Mouse (Mus musculus) cerebellum, postnatal 25 days (tissue): Measurements from ENCODE around the gene Ano4.
"Not testable (repeated sequence)": the region's sequence is repeated elsewhere in the genome, so short reads cannot be mapped to it uniquely, and the experiment has no call there.

Source experiments
- DNase-seq, 2 experiments: peaks; one replicate each; pipeline ENCODE4 v3.0.0; 2021; ENCODE audit warnings: mixed read lengths in 2 of 2

The Ano4 gene

DNA sequence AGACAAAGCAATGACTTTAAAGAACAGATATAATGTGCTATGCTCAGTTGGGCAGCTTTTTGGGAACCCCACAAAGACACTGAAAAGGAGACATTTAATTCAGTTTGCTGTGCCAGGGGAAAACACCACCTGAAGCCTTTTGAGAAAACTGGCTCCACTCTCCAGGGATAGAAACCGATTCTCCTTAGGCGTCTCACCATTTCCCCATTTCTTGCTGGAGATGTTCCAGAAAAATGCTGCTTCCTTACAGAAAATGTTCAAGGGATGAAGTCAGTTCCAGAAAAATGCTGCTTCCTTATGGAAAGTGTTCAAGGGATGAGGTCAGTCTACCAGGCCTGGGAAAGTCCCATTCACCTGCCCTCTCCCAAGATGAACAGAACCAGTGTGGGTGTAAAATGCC, 233.1 kb downstream of the Ano4 start:
- DNase-seq = no peak

DNA sequence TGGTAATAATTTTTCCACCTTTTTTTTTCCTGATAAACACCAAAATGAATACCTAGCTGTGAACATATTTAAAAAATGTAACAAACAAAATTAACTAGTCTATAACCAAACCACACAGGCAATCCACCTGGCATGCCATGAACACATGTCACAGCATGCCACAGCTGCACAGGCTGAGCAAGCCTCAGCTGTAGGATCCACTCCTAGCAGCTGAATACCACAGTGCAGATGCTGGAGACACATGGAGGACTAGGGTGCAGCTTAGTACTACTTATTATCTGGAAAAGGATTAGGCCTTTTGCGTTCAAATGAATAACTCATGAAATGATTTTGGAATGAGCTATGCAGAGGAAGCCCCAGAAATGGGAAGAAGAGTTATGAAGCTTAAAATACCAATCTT, 233.6 kb downstream of the Ano4 start:
- no peak for DNase-seq

DNA sequence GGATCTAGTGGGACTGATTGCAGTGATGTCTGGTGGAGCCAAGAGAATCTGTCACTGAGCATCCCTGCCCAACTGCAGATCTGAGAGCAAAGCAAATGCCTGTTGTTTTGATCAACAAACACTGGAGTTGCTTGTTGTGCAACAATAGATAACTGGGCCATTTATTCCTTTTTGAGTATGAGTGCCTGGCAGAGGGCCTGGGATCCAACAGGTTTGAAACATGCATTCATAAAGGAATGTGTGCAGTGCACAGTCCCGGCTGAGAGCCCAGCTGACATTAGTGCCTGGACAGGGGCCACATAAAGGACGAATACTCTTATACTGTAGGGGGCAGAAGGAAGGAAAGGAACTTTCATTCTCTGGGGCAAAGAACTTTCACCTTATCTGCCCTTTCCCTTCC, 241.0 kb downstream of the Ano4 start:
- DNase-seq = no peak

DNA sequence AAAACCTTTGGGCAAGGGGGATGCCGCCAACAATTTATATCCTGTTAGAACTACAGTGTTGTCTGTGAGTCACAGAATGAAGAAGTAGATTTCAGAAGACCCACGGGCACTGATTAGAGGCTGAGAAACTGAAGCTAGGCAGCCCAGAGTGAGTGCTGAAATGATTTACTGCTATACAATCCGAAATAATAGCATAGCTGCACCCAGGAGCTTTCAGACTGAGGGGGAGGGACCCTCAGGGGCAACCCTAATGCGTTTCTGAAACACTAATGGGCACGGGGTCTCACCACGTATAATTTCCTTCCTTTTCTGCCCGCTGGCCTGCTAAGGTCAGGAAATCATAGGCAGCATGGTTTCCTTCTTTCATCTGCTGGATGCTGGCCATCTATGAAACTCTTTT, 242.5 kb downstream of the Ano4 start:
- no peak for DNase-seq

DNA sequence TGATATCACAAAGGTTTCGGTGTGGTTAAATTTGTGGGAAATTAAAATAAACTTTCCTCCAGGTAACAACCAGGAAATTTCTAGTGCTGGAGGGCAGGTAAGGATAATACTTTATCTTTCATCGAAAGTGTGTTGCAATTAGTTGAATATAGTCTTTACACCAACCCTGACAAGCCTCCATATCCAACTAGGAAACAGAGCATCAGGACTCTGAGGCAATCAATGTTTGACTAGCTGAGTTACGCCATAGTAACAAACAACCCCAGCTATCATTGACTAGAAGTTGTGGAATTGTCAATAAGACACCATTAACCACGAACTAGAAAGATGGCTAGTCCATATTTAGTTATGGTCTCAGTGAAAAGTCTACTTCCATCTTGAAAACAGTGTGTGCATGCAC, 246.4 kb downstream of the Ano4 start:
- no peak for DNase-seq

DNA sequence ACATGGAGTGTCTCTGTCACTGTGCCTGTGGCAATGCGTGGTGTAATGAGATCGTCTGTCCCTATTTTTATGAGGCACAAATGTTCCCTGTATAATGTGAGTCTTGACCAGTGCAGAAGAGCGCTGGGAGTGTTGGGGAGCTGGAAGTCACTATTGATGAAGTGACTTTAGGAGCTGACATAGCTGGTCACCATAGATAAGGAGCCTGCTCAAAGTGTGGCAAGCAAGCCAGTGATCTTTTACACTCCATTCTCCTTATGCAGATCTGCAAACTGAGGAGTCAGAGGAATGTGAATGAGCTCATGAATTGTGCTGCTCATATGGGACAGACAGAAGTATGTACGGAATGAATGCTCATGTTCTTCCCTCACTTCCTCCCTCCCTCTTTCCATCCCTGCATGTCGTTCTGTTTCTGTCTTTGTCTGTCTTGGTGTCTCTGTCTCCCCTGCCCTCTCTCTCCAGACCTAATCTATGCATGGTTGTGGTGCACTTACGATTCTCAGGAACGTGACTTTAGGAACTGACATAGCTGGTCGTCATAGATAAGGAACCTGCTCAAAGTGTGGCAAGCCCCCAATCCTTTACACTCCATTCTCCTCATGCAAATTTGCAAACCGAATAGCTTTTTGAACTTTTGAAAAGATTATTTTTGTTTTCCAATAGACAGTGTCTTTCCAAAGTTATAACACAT, 252.1 kb downstream of the Ano4 start:
- DNase-seq = no peak

DNA sequence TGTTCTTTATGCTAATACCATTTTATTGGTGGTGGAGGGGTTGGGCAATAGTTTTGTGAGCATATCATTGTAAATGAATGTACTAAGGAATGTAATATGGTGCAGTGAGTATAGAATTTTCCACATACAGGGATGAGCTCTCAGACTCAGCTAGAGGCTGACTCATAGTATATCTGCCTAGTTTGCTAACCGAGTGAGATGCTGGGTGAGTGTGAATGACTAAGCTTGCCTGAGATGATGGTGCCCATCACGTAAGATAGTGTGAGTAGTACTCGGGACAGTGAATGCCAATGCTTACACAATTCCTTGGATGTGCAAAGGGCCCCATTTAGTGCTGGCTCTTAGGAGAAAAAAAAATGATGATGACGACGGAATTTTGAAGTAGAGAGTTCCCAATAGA, 267.1 kb downstream of the Ano4 start:
- DNase-seq = no peak

DNA sequence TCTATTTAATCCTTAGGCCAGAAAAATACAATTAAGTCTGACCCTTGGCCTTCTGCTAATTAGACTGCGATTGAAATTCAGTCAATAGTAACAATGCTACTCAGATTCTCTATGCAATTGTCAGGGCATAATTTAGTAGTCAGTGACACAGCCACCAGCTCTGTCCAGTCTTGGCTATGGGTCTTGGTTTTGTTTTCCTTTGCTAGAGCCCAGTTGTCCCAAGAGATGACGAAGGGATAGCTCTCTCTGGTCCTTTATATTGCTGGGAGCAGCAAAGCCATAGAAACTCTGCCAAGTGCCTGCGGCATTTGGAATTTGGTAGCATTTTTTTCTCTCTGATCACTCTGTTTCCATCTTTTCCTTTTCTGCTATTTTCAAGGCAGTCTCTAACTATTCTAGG, 288.7 kb downstream of the Ano4 start:
- no peak for DNase-seq

DNA sequence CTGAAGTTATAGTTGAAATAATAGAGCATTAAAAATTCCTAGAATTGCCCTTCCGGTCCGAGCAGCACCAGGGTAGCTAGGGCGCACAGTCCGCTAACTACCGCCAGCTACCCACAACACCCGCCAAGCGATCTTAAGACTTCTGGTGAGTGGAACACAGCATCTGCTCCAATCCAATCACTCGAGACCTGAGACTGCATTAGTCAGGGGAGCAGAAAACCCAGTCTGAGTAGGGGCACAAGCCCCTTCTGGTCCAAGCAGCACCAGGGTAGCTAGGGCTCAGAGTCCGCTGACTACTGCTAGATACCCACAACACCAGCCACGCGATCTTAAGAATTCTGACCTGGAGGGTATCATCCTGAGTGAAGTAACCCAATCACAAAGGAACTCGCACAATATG, 299.6 kb downstream of the Ano4 start:
- not testable (repeated sequence) for DNase-seq

DNA sequence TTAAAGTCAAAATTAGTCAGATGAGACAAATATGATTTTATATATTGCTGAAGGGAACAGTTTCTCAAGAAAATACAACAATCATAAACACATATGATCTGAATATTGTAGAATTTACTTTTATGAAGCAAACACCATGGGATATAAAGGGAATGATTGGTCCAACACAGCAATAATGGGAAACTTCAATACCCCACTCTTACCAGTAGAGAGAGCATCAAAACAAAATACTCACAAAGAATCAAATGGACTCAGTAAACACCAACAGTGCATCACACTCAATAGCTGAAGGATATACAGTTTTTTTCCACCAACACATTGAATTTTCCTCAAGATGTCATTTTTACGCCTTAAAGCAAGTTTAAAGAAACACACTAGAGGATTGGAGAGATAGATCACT, 300.4 kb downstream of the Ano4 start:
- no peak for DNase-seq

DNA sequence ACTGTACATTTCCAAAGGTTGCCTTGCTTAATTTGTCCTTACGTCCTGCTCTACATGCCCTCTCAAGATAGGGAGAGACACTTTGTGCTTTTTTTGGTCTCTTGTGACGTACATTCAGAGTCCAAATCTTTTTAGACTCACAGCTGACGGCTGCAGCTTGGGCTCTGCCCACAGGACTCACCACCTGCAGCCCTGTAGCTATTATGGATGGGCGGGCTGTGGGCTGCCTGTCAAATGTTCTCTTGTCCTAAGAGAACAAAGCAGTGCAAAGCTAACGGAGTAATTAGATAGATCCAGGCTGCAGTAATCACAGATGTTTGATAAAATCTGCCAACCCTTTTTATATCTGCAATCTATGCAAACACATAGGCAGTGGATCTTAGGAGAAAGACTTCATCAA, 325.6 kb downstream of the Ano4 start:
- no peak for DNase-seq

DNA sequence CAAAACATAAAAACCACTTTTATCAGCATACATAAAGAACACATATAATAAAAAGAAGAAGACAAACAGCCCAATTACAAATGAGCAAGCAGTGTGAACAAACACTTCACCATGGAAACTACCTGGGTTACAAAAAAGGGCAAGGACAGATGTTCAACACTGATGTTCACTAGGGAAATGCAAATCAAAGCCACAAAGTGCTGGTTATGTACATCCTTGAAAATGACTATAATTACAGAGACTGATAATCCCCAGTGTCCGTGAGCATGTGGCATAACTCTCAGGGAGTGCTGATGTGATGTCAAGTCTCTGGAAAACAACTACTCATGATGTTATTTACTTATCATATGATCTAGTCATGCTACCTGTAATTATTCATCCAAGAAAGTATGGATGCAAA, 336.3 kb downstream of the Ano4 start:
- DNase-seq = no peak

DNA sequence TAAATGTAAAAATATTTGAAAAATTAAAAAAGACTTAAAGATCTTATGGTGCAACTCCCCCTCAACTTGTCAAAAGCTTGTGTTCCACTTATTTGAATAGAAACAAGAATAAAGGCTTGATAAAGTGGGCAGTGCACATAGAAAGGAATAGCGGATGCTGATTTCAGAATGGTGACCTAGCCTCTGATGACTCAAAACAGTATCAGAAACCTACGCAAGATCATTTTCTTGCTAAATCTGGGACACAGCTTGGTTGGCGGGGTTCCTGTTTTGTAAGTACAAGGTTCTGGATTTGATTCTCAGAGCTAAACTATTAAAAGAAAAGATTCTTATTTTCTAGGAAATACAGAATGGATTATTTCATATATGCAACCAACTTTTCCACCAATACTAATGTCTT, 340.0 kb downstream of the Ano4 start:
- no peak for DNase-seq

DNA sequence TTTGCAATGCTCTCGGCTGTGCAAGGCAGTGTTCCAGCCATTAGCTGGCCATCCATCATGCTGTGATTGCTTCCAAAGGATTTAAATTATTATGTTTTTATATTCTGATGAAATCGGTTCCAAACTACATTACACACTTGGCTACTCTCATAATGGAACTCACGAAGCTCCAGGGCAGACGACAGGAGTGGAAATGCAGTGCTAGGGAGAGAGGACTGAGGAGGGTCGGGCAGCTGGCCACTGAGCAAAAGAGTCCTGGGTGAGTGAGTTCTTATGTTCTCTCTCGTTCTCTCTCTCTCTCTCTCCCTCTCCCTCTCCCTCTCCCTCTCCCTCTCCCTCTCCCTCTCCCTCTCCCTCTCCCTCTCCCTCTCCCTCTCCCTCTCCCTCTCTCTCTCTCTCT, 357.6 kb downstream of the Ano4 start:
- no peak for DNase-seq

DNA sequence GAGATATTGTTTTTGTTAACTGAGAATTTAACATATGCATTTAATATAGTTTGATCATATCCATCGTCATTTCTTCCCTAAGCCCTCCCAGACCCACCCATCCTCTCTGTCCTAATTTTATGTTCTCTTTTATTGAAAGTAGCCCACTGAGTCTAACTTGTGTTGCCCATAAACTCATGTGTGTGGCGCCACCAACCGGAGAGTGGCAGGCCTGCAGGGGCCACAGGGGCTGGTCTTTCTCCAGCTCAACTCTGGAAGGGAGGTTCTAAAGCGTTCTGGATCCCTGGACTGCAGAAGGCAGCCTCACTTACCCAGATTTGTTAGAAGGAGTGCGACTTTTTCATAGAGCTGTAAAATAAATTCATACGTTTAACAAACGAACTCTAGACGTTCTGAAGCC, 361.1 kb downstream of the Ano4 start:
- peak in 1 of 2 experiments; percentile 14 for DNase-seq

DNA sequence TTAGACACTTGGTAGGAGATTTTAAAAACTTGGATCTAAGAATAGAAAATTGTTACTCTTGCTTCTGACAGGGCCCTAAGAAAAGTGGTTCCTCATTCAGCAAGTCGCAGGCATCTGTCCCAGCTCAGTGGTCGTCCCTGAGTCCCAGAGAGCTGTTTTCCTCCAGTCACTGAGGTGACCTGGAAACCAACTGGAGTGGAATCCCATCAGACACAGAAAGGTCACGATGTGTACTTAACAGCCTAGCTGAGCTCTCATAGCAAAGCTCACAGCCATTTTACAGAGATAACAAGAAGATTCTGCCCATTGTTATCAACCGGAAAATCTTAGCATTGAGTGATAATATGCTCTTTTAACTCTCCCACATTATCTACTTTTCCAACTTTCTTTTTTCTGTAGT, 365.1 kb downstream of the Ano4 start:
- no peak for DNase-seq

DNA sequence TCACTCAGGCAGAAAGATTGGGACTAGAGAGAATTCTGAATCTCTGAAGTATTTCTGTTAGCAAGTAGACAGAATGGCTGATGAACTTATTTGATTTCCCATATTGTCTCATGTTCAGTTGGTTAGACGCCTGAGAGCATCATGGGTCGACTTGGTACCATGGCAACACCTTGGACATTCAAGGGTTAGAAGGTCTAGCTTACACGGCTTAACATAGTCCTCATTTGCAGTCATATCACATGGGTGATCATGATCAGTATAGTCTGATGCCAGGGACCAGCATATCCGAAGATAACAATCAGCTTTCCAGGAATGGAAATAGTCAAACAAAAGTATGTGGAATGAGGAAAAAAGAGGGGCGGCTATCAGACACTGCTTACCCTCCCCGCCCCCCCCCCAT, 365.6 kb downstream of the Ano4 start:
- no peak for DNase-seq

DNA sequence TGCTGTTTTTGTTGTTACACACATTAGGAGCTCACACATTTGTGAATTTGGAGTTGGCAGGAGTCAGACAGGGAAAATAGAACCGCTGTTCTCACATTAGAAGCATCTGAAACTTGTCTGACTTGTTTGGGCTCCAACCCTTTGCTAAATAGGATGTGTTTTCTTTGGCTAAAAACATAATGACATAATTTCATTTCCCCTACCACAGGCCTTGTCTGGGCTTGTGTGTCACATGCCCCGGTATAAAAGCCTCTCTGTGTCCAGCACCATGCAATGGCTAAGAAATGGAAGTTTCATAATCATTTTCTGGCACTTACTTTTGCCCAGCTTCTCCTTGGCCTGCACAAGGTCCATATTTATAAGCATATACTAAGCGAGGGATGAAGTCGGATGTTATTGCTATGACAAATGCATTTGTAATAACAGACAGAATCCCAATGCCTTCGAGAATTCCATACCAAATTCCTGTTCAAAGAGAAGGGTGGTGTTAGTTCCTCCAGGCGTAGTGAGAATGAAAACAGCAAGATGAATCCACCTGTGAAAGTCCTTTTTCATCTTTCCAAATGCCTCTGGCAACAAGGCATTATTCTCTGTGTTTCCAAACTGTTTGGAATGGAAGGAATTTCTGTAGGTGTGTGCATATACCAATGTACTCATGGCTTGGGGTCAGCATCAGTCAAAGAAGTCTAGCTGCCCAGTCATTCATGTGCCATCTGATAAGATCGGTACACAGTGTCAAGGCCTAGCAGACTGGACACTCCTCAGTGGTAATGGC, 373.4 kb downstream of the Ano4 start:
- no peak for DNase-seq

DNA sequence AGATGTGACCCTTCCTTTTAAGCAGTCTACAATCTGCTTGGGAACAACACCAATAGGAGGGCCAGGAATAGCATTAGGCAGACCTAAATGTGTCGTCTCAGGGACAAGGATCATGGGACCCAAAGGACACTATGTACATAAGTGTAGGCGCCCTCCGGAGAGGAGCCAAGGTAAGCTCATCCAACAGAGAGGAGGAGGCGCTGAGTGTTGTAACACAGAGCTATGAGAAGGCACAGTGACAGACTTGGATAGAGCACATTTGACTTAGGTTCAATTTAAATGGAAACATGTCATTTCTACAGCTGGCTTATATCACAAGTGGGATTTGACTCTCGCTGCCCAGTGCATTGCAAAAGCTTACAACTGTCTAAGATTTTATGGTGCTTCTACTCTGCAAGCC, 376.0 kb downstream of the Ano4 start:
- no peak for DNase-seq

DNA sequence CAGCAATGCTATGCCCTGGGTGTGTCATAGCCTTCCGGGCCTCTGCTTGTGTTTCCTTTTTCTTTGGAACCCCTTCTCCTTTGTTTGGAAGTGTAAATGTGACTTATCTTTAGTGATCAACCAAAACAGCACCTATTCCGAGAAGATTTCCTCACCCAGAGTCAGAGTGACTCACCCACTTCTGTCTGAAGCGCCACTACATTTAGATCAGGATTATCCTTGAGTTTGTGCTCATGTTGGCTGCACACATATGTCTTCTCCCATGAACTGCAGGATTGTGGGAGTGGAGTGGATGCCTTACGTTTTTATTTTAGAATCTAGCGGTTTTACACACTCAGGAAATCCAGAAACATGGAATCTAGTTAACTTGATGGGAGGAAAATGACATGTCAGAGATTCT, 383.8 kb downstream of the Ano4 start:
- no peak for DNase-seq

DNA sequence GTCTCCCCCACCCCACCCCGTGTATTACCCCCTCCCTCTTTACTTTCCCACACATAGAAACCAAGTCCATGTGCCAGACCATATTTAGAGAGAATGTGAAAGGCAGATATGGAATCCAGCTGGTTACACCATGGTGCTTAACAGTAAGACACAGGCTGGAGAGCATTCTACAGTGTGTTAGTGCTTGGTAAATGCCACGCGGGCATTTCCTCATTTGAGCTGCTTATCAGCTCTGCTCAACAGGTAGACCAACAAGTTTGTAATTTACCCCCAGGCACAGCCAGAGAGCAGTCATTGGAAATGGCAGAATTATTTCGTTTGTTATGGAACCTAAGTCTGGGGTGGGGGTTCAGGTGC, 394.3 kb downstream of the Ano4 start:
- DNase-seq = no peak

DNA sequence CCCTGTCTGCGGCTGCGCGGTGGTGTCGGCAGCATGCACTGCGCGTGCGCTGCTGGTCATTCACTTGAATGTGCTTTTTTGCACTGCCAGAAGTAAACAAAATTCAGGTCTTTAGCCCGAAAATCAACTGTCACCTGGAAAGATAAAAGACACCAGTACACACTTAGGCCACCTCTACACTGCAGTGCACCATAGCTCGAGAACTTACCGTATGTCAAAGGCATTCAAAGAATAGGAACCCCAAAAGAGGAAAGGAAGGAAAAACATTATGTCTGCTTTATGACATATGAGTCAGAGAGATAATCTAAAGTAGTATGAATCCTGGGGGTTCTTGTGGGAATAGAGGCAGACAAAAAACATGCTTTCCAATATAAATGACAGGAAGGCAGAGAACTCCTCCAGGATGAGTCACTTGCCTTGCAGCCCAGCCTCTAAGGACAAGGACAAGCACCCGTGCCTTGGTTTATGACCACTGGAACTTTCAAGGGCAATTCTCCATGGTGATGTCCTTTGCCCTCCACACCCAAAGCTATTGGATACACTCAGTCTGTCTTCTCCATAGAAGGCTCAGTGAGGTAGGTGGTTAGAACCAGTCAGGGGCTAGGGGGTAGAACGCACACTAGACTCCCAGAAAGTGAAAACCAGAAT, 394.8 kb downstream of the Ano4 start:
- DNase-seq = no peak
